Mouse (Mus musculus) gastrocnemius, postnatal 25 days (tissue): Measurements from ENCODE around the gene Tomt. TPM values are rescaled to one million over a fixed set of nuclear protein-coding genes. Genes with fewer than 3 reads are reported as not detected.

Experiments
- DNase-seq: peaks from one replicate; pipeline ENCODE4 v3.0.0; 2022
- microRNA-seq, 2 experiments: library from miRNA; unstranded; fragments of <30 nt; microRNA quantifications; one replicate each; pipeline ENCODE4 v1.2.0; 2021; ENCODE audit warnings: borderline replicate concordance in 2 of 2
- total RNA-seq, 2 experiments: library from RNA; stranded (reverse); gene quantifications; 1 replicate in 1 of 2; 2 replicates in 1 of 2; pipeline ENCODE4 v1.2.3; 2021

The Tomt gene
- total RNA-seq, 2 experiments from 2014 or later: not detected

- DNase-seq: no peak
These were observed 52.3 kb downstream of the Tomt start for GRCm38 (mm10) chr7:101853816-101854215.

- no peak for DNase-seq
These were observed 53.3 kb downstream of the Tomt start for GRCm38 (mm10) chr7:101852846-101853245.

DNA sequence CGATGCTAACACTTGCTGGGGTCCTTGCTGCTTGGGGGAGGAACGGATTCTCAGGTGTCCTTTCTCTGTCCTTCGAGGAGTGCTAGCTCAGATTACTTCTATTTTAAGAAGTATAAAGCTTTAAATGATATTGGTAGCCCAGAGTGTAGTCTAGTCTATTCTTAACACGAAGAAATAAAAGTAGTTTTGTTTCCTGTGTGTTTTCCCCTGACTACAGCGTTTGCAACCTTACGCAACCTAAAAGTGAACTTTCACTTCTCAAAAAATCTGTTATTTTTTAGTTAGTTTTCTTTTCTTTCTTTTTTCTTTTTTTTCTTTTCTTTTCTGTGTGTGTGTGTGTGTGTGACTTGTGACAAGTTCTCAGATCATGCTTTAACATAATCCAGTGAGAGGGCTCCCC, 54.5 kb downstream of the Tomt start:
- no peak for DNase-seq

Small RNA genes within 50 kb of the gene (microRNA-seq; reads per million reads assigned to microRNA genes)
- gene Gm22655: 0 reads per million in 2 experiments

Other genes starting within 250 kb of the Tomt start
- gene Clpb, start 242.7 kb downstream of the Tomt start, total RNA-seq: 10 to 100 TPM; 49.2 to 50.8 TPM
- gene Phox2a, start 88.0 kb downstream of the Tomt start, total RNA-seq: not detected
- 10 to 100 TPM; 79.7 to 88.0 TPM for gene Inppl1, start 68.1 kb downstream of the Tomt start, total RNA-seq
- 1 to 10 TPM; 2.0 to 5.4 TPM for gene Folr2, start 49.2 kb downstream of the Tomt start, total RNA-seq
- gene Anapc15, start 42.6 kb downstream of the Tomt start, total RNA-seq: 10 to 100 TPM; 14.2 to 17.6 TPM
- under 1 TPM; 0.67 to 0.77 TPM for gene Folr1, start 35.6 kb downstream of the Tomt start, total RNA-seq
- 100 to 1,000 TPM in 1 of 2 experiments, 10 to 100 TPM in 1; 94.3 to 103 TPM for gene Lamtor1, start 455 bp downstream of the Tomt start, total RNA-seq
- 1 to 10 TPM; 3.0 to 4.2 TPM for gene Lrrc51, start 27.5 kb upstream of the Tomt start, total RNA-seq
- 10 to 100 TPM; 43.8 to 46.7 TPM for gene Numa1, start 27.8 kb upstream of the Tomt start, total RNA-seq
- 1 to 10 TPM; 1.9 to 2.7 TPM for gene Il18bp, start 112.3 kb upstream of the Tomt start, total RNA-seq
- gene Rnf121, start 159.1 kb upstream of the Tomt start, total RNA-seq: 10 to 100 TPM; 22.4 to 24.2 TPM
- 1 to 10 TPM; 4.5 to 5.1 TPM for gene Xndc1, start 159.2 kb upstream of the Tomt start, total RNA-seq
- gene Xntrpc, start 159.4 kb upstream of the Tomt start, total RNA-seq: under 1 TPM in 1 of 2 experiments, not detected in 1; 0.80 TPM
- gene Trpc2, start 176.8 kb upstream of the Tomt start, total RNA-seq: 1 to 10 TPM in 1 of 2 experiments, under 1 TPM in 1; 0.43 to 1.1 TPM
- gene Art1, start 195.4 kb upstream of the Tomt start, total RNA-seq: 100 to 1,000 TPM; 383 to 418 TPM
- gene Art5, start 203.1 kb upstream of the Tomt start, total RNA-seq: 10 to 100 TPM; 10.2 to 10.3 TPM
- not detected for gene Chrna10, start 210.5 kb upstream of the Tomt start, total RNA-seq